Mouse (Mus musculus) liver, embryonic 14.5 days (tissue): ENCODE measurements at regions not wholly inside any gene's neighbourhood (a gene's known extent, or its start where the extent isn't known, plus 50 kb on each side); places are given as distances from the start of the nearest gene placed in this dataset.

ENCODE experiments used
- ATAC-seq: fragments of 200-750 bp; cut with Nextera tagmentation; 2 replicates; pipeline ENCODE4 v1.8.0; 2017; ENCODE audit warnings: moderate number of reproducible peaks, mild to moderate bottlenecking, moderate library complexity; ENCODE audit not compliant: insufficient read depth
- DNase-seq, 3 experiments: peaks; one replicate each; pipeline ENCODE4 v3.0.0-alpha.2; 2012 to 2013; ENCODE audit warnings: low read depth in 3 of 3, low spot score in 3 of 3
- H3K27ac ChIP-seq: fragments of 300-500 bp; sonication (generic); 2 replicates; pipeline ENCODE4 v1.5.1; 2014; ENCODE audit warnings: moderate library complexity, mild to moderate bottlenecking, control low read depth, inconsistent platforms
- H3K27me3 ChIP-seq: fragments of 300-500 bp; sonication (generic); 2 replicates; pipeline ENCODE4 v1.6.1; 2014; ENCODE audit warnings: mild to moderate bottlenecking, low read length, moderate library complexity; ENCODE audit not compliant: control insufficient read depth, insufficient read depth
- H3K36me3 ChIP-seq: fragments of 300-500 bp; sonication (generic); replicated peaks from 2 replicates; pipeline ENCODE4 v1.6.1; 2014; ENCODE audit warnings: low read depth; ENCODE audit not compliant: control insufficient read depth, insufficient read depth
- H3K4me1 ChIP-seq, 2 experiments: fragments of 200-500 bp in 1 of 2; fragments of 300-500 bp in 1 of 2; sonication (generic) in 1 of 2; replicated peaks; 2 replicates each; pipeline ENCODE4 v1.6.1; 2012 to 2014; ENCODE audit warnings: antibody characterized with exemption in 1 of 2, inconsistent platforms in 1 of 2, low read length in 1 of 2; ENCODE audit not compliant: control insufficient read depth in 2 of 2, insufficient read depth in 2 of 2
- H3K4me2 ChIP-seq: fragments of 300-500 bp; sonication (generic); 2 replicates; pipeline ENCODE4 v1.6.1; 2014; ENCODE audit warnings: low read depth, mild to moderate bottlenecking, control low read depth, moderate library complexity
- H3K4me3 ChIP-seq, 2 experiments: fragments of 200-500 bp in 1 of 2; fragments of 300-500 bp in 1 of 2; sonication (generic) in 1 of 2; 2 replicates each; pipeline ENCODE4 v1.5.1; 2012 to 2014; ENCODE audit warnings: low read depth in 2 of 2, low read length in 2 of 2, mild to moderate bottlenecking in 2 of 2, control low read depth in 1 of 2, inconsistent platforms in 1 of 2, moderate library complexity in 1 of 2; ENCODE audit not compliant: insufficient read depth in 1 of 2
- H3K9ac ChIP-seq: fragments of 300-500 bp; sonication (generic); replicated peaks from 2 replicates; pipeline ENCODE4 v1.6.1; 2014; ENCODE audit warnings: mild to moderate bottlenecking, control low read depth, moderate library complexity
- H3K9me3 ChIP-seq: fragments of 300-500 bp; sonication (generic); 2 replicates; pipeline ENCODE4 v1.6.1; 2016; ENCODE audit warnings: low read length, mixed read lengths; ENCODE audit not compliant: control insufficient read depth
- CTCF ChIP-seq: IDR thresholded peaks from 2 replicates; pipeline ENCODE4 v1.5.1; 2016; ENCODE audit warnings: antibody characterized with exemption, low read depth, control low read depth
- EP300 ChIP-seq: IDR thresholded peaks from 2 replicates; pipeline ENCODE4 v1.6.1; 2016; ENCODE audit warnings: antibody characterized with exemption, low read depth
- WGBS: fragments of 180-500 bp; shearing (Covaris S2); extraction: QIAGEN DNeasy Blood & Tissue Kit; methylation state at CpG from one replicate; pipeline ENCODE4 v1.1.7; 2014; ENCODE audit not compliant: insufficient replicate concordance; 5-methylcytosine and 5-hydroxymethylcytosine counted together

- no peak overlapping the region for H3K4me3 ChIP-seq
- no peak overlapping the region for H3K9ac ChIP-seq
- H3K4me1 ChIP-seq, result no peaks in the 10 kb centered on the region
- no peak overlapping the region for H3K4me2 ChIP-seq
- 44% methylated on average over 1 of the region's 1 CpGs for WGBS
- H3K36me3 ChIP-seq, result no peaks in the 10 kb centered on the region
- no peak overlapping the region for H3K27ac ChIP-seq
- TF ChIP-seq EP300 (no peak), CTCF (no peak)
- DNase-seq, result no peak
- H3K27me3 ChIP-seq, result no peaks in the 10 kb centered on the region
- H3K9me3 ChIP-seq, result no peaks in the 10 kb centered on the region
- no peak for ATAC-seq
Observed at GRCm38 (mm10) chrX:166708106-166708505, 122.6 kb upstream of the Egfl6 start.

- ATAC-seq (no peak), DNase-seq (no peak)
- no peak overlapping the region for H3K4me2 ChIP-seq
- no peak overlapping the region for H3K4me3 ChIP-seq
- H3K4me1 ChIP-seq, result no peaks in the 10 kb centered on the region
- WGBS, result 19% methylated on average over 1 of the region's 1 CpGs
- no peak overlapping the region for H3K9ac ChIP-seq
- TF ChIP-seq EP300, result no peak
- TF ChIP-seq CTCF, result no peak
- H3K9me3 ChIP-seq, result no peaks in the 10 kb centered on the region
- no peaks in the 10 kb centered on the region for H3K36me3 ChIP-seq
- H3K27me3 ChIP-seq, result no peaks in the 10 kb centered on the region
- H3K27ac ChIP-seq, result no peak overlapping the region
Observed at GRCm38 (mm10) chrX:166707029-166707428, 121.5 kb upstream of the Egfl6 start.

- Histone ChIP-seq H3K9me3 (no peaks in the 10 kb centered on the region), H3K4me3 (no peak overlapping the region), H3K9ac (no peak overlapping the region), H3K27me3 (no peaks in the 10 kb centered on the region), H3K36me3 (no peaks in the 10 kb centered on the region), H3K4me2 (no peak overlapping the region), H3K27ac (no peak overlapping the region), H3K4me1 (no peaks in the 10 kb centered on the region)
- TF ChIP-seq CTCF (no peak), EP300 (no peak)
- ATAC-seq, result no peak
- no peak for DNase-seq
- 62% methylated on average over 2 of the region's 2 CpGs for WGBS
Observed at GRCm38 (mm10) chrX:166704311-166704710, 118.8 kb upstream of the Egfl6 start.

- Histone ChIP-seq H3K4me1 (no peaks in the 10 kb centered on the region), H3K4me2 (no peak overlapping the region), H3K4me3 (no peak overlapping the region), H3K27ac (no peak overlapping the region), H3K27me3 (no peaks in the 10 kb centered on the region), H3K9ac (no peak overlapping the region), H3K36me3 (no peaks in the 10 kb centered on the region), H3K9me3 (no peaks in the 10 kb centered on the region)
- TF ChIP-seq EP300 (no peak), CTCF (no peak)
- DNase-seq, result no peak
- WGBS, result 22% methylated on average over 3 of the region's 3 CpGs
- no peak for ATAC-seq
Observed at GRCm38 (mm10) chrX:166694219-166694618, 108.7 kb upstream of the Egfl6 start.

GRCm38 (mm10) chrX:166688779-166689178, 103.3 kb upstream of the Egfl6 start:
- Histone ChIP-seq H3K9me3 (no peaks in the 10 kb centered on the region), H3K36me3 (no peaks in the 10 kb centered on the region), H3K4me1 (no peaks in the 10 kb centered on the region), H3K27me3 (no peaks in the 10 kb centered on the region), H3K9ac (no peak overlapping the region), H3K4me2 (no peak overlapping the region), H3K4me3 (no peak overlapping the region), H3K27ac (no peak overlapping the region)
- ATAC-seq, result no peak
- no peak for TF ChIP-seq CTCF
- no peak for TF ChIP-seq EP300
- WGBS, result 46% methylated on average over 3 of the region's 3 CpGs
- no peak for DNase-seq
